Mouse (Mus musculus) spleen, adult 2 months (tissue): ENCODE data around the gene Arhgef38.

Experiments
- CTCF ChIP-seq: fragments of 200-500 bp; IDR thresholded peaks from 2 replicates; pipeline ENCODE4 v1.5.1; 2011; ENCODE audit warnings: mild to moderate bottlenecking, inconsistent platforms; ENCODE audit not compliant: insufficient read depth, insufficient read length, insufficient replicate concordance; ENCODE audit errors: extremely low read depth
- POLR2A ChIP-seq: fragments of 200-500 bp; IDR thresholded peaks from 2 replicates; pipeline ENCODE4 v1.6.1; 2011; ENCODE audit warnings: low read depth, low read length, inconsistent platforms

DNA sequence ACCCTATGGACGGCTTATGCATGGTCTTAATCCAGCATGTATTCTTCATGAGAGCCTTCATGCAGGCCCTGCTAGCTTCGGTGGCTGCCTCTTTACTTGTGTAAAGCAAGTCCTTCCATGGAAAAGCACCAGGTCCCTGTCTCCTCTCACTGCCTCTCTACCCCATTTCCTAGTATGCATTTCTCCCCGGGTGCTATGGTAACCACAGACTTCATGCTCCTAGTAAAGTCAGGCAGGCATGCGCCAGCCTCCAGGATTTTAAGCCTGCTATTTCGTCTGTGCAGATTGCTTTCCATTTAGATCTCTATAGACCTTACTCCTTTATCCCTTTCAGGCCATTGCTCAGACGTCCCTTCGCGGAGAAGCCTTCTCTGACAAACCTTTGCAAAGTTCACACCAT lies 80.1 kb downstream of the Arhgef38 start:
- TF ChIP-seq POLR2A (no peak), CTCF (no peak)
